Mouse (Mus musculus) embryonic facial prominence, embryonic 15.5 days (tissue): ENCODE measurements around the gene Atf7. TPM values are rescaled to one million over a fixed set of nuclear protein-coding genes. Genes with fewer than 3 reads are reported as not detected.
A peak's percentile ranks its signal among the peaks of the same experiment; 100 is the strongest.
"Not testable (repeated sequence)": the region's sequence is repeated elsewhere in the genome, so short reads cannot be mapped to it uniquely, and the experiment has no call there.

Experiments used
- ATAC-seq: fragments of 200-750 bp; cut with Nextera tagmentation; 2 replicates; pipeline ENCODE4 v1.8.0; 2017; ENCODE audit warnings: low read depth, moderate TSS enrichment; ENCODE audit not compliant: insufficient number of reproducible peaks, low FRiP score, low TSS enrichment
- H3K27ac ChIP-seq: fragments of 300-500 bp; sonication (generic); replicated peaks from 2 replicates; pipeline ENCODE4 v1.5.1; 2015; ENCODE audit warnings: mild to moderate bottlenecking, inconsistent platforms
- H3K27me3 ChIP-seq: fragments of 300-500 bp; sonication (generic); 2 replicates; pipeline ENCODE4 v1.6.1; 2015; ENCODE audit warnings: inconsistent platforms
- H3K36me3 ChIP-seq: fragments of 300-500 bp; sonication (generic); 2 replicates; pipeline ENCODE4 v1.6.1; 2015; ENCODE audit warnings: mild to moderate bottlenecking, inconsistent platforms
- H3K4me1 ChIP-seq: fragments of 300-500 bp; sonication (generic); 2 replicates; pipeline ENCODE4 v1.6.1; 2015; ENCODE audit warnings: inconsistent platforms
- H3K4me2 ChIP-seq: fragments of 300-500 bp; sonication (generic); replicated peaks from 2 replicates; pipeline ENCODE4 v1.6.1; 2015; ENCODE audit warnings: mild to moderate bottlenecking, inconsistent platforms
- H3K4me3 ChIP-seq: fragments of 300-500 bp; sonication (generic); replicated peaks from 2 replicates; pipeline ENCODE4 v1.5.1; 2015; ENCODE audit warnings: mild to moderate bottlenecking, inconsistent platforms
- H3K9ac ChIP-seq: fragments of 300-500 bp; sonication (generic); 2 replicates; pipeline ENCODE4 v1.6.1; 2015; ENCODE audit warnings: inconsistent platforms
- H3K9me3 ChIP-seq: fragments of 300-500 bp; sonication (generic); replicated peaks from 2 replicates; pipeline ENCODE4 v1.6.1; 2016; ENCODE audit warnings: inconsistent platforms
- WGBS: fragments of 180-500 bp; shearing (Covaris S2); methylation state at CpG from one replicate; pipeline ENCODE4 v1.1.7; 2015; 5-methylcytosine and 5-hydroxymethylcytosine counted together
- polyA plus RNA-seq: library from polyadenylated mRNA; unstranded; fragments of >200 nt; fragmentation: Nextera tagmentation; extraction: Ambion mirVana; gene quantifications from 2 replicates; pipeline ENCODE4 v1.2.1, GENCODE M21; 2015

Gene Atf7
- polyA plus RNA-seq, 1 experiment from 2014 or later = 53.7 TPM

- WGBS = 96% methylated on average over 1 of the region's 1 CpGs
These were observed 7.6 kb downstream of the Atf7 start for GRCm38 (mm10) chr15:102617654-102618053.

GRCm38 (mm10) chr15:102616174-102616573 is 9.1 kb downstream of the Atf7 start:
- Histone ChIP-seq H3K36me3 (no peaks in the 10 kb centered on the region; the same call in 1 of the 2 replicates), H3K9me3 (no peaks in the 10 kb centered on the region), H3K9ac (no peak overlapping the region), H3K4me2 (no peak overlapping the region), H3K27ac (no peak overlapping the region), H3K27me3 (no peaks in the 10 kb centered on the region), H3K4me1 (no peaks in the 10 kb centered on the region), H3K4me3 (no peak overlapping the region)
- no peak for ATAC-seq
- 90% methylated on average over 2 of the region's 2 CpGs for WGBS

More at GRCm38 (mm10) chr15:102617654-102618053, 7.6 kb downstream of the Atf7 start:
- Histone ChIP-seq H3K27me3 (no peaks in the 10 kb centered on the region), H3K27ac (no peak overlapping the region), H3K4me2 (no peak overlapping the region), H3K4me1 (0 out of 2 replicates have a peak, but pooled peaks cover 4% of the 10 kb centered on the region), H3K36me3 (no peaks in the 10 kb centered on the region), H3K4me3 (no peak overlapping the region), H3K9me3 (no peaks in the 10 kb centered on the region), H3K9ac (no peak overlapping the region)
- no peak for ATAC-seq

DNA sequence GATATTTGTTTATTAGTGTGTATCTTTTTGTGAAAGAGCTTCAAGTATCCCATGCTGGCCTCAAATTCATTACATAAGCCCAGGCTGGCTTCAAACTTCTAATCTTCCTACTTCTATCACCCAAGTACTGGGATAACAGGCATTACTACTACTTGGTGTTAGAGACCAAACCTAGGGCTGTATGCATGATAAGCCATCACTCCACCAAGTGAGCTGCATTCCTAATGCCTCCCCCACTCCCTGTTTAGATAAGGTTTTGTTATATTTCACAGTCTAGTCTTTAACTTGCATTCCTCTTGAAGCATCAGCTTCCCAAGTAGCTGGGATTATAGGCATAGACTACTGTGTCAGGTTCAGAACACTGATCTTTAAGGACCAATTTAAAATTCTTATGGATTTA is 11.0 kb downstream of the Atf7 start:
- no peak overlapping the region for H3K4me2 ChIP-seq
- H3K27ac ChIP-seq = no peak overlapping the region
- H3K4me1 ChIP-seq = no peaks in the 10 kb centered on the region
- no peaks in the 10 kb centered on the region; the same call in 1 of the 2 replicates for H3K36me3 ChIP-seq
- H3K9ac ChIP-seq = no peak overlapping the region
- H3K27me3 ChIP-seq = no peaks in the 10 kb centered on the region
- H3K4me3 ChIP-seq = no peak overlapping the region
- no peak for ATAC-seq
- no peaks in the 10 kb centered on the region for H3K9me3 ChIP-seq

DNA sequence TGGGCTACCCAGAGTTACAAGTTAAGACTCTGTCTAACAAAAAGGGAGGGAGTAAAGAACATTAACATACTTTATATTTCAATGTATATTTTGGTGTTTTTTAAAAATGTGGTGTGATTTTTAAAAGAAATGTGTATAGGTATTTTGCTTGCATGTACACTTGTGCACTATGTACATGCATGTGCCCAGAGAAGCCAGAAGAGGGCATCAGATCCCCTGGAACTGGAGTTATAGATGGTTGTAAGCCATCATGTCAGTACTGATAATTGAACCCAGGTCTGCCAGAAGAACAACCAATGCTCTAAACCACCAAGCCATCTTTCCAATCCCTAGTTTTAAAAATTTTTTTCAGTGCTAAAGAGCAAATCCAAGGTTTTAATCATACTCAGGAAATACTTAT is 12.3 kb downstream of the Atf7 start:
- no peak for ATAC-seq

DNA sequence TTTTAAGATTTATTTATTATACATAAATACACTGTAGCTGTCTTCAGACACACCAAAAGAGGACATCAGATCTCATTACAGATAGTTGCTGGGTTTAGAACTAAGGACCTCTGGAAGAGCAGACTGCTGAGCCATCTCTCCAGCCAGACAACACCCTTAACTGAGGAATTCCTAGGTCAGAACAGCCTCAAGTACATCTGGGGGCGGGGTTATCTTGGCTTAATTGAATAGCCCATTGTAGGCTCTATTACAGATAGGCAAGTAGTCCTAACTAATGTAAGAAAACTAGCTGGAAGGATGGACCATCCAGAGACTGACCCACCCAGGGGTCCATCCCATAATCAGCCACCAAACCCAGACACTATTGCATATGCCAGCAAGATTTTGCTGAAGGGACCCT is 16.7 kb downstream of the Atf7 start:
- H3K4me3 ChIP-seq, H3K36me3 ChIP-seq, H3K4me1 ChIP-seq, H3K27me3 ChIP-seq, H3K9ac ChIP-seq, H3K4me2 ChIP-seq, ATAC-seq, H3K27ac ChIP-seq, H3K9me3 ChIP-seq: not testable (repeated sequence)
- WGBS = 85% methylated on average over 1 of the region's 1 CpGs

More for the DNA sequence above, 12.3 kb downstream of the Atf7 start:
- Histone ChIP-seq H3K4me3 (no peak overlapping the region), H3K9ac (no peak overlapping the region), H3K27me3 (no peaks in the 10 kb centered on the region), H3K27ac (no peak overlapping the region), H3K9me3 (no peaks in the 10 kb centered on the region), H3K36me3 (no peaks in the 10 kb centered on the region; the same call in 1 of the 2 replicates), H3K4me1 (no peaks in the 10 kb centered on the region), H3K4me2 (no peak overlapping the region)

DNA sequence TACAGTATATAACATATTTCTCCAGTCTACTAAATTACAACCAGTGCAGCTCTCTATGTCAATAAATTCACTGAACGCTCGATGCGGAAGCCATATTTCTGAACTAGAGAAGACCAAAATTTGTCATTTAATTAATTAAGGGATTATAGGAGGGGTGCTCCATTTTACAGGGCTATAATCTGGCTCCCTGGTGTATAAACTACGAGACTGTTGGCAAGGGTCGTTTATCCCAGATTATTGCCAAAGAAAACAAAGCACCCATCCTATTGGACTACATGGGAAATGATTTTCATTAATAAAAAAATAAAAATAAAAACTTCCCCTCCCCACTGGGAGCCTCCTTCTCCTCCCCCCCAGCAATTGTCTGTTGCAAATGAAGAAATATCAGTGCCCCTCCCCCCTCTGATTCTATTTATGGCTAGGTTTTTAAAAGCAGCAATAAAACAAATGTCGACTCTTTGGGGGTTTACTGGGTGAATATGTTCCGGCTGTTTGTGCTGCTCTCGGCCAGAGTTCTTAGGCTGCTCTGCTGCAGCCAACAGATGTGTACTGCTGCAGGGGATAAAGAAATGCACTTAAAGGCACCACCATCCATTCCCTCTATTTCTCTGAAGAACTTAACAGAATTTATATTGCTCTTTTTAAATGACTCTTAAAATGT is 31.1 kb downstream of the Atf7 start:
- Histone ChIP-seq H3K36me3 (peaks cover 6% of the 10 kb centered on the region; the same call in 1 of the 2 replicates), H3K4me3 (0 out of 2 replicates have a peak overlapping the region, but pooled peaks have one; percentile 10), H3K4me2 (peak overlapping the region; percentile 13), H3K4me1 (peaks cover 22% of the 10 kb centered on the region), H3K9me3 (no peaks in the 10 kb centered on the region), H3K27ac (0 out of 2 replicates have a peak overlapping the region, but pooled peaks have one; percentile 31), H3K9ac (no peak overlapping the region), H3K27me3 (no peaks in the 10 kb centered on the region)
- ATAC-seq = no peak
- 36% methylated on average over 8 of the region's 8 CpGs for WGBS

DNA sequence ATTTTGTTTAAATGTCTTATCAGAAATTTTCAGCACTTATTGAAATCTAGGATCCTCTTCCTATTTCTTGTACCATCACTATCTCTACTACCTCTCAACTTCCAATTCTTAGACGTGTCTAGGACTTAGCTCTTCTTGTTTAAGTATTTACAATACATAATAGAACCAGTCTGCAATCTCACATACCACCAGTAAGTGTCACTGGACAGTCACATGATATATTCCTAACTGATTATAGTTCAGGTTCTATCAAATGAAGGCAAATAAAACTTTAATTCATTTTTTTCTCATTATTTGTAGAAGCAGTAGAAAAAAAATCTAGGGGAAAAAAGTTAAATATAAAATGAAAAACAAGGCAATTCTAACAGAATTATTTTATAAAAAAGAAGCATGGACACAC is 32.6 kb downstream of the Atf7 start:
- Histone ChIP-seq H3K4me2 (no peak overlapping the region), H3K4me3 (no peak overlapping the region), H3K27me3 (no peaks in the 10 kb centered on the region), H3K9me3 (no peaks in the 10 kb centered on the region), H3K4me1 (peaks cover 22% of the 10 kb centered on the region), H3K9ac (no peak overlapping the region), H3K36me3 (peaks cover 6% of the 10 kb centered on the region; the same call in 1 of the 2 replicates), H3K27ac (no peak overlapping the region)
- WGBS = 27% methylated on average over 1 of the region's 1 CpGs
- ATAC-seq = no peak

- no peak overlapping the region for H3K4me3 ChIP-seq
- no peak overlapping the region for H3K9ac ChIP-seq
- peaks cover 25% of the 10 kb centered on the region for H3K4me1 ChIP-seq
- H3K36me3 ChIP-seq = peaks cover 6% of the 10 kb centered on the region; the same call in 1 of the 2 replicates
- ATAC-seq = no peak
- H3K9me3 ChIP-seq = no peaks in the 10 kb centered on the region
- no peak overlapping the region for H3K4me2 ChIP-seq
- 86% methylated on average over 1 of the region's 1 CpGs for WGBS
- no peak overlapping the region for H3K27ac ChIP-seq
- H3K27me3 ChIP-seq = no peaks in the 10 kb centered on the region
These were observed 34.7 kb downstream of the Atf7 start for GRCm38 (mm10) chr15:102590567-102590966.

DNA sequence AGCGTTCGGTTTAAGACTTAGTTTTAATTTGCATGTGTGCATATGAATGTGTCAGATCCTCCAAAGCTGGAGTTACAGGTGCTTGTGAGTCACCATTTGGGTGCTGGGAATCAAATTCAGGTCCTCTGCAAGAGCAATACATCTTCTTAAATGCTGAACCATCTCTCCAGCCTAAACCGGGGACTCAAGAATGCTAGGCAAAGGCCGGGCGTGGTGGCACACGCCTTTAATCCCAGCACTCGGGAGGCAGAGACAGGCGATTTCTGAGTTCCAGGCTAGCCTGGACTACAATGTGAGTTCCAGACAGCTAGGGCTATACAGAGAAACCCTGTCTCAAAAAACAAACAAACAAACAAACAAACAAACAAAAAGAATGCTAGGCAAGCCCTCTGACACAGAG is 35.4 kb downstream of the Atf7 start:
- ATAC-seq = no peak
- no peak overlapping the region for H3K4me3 ChIP-seq
- H3K27me3 ChIP-seq = no peaks in the 10 kb centered on the region
- peaks cover 6% of the 10 kb centered on the region; the same call in 1 of the 2 replicates for H3K36me3 ChIP-seq
- H3K9me3 ChIP-seq = no peaks in the 10 kb centered on the region
- H3K27ac ChIP-seq = no peak overlapping the region
- WGBS = 93% methylated on average over 8 of the region's 8 CpGs
- H3K4me1 ChIP-seq = peaks cover 19% of the 10 kb centered on the region; the same call in 1 of the 2 replicates
- no peak overlapping the region for H3K9ac ChIP-seq
- H3K4me2 ChIP-seq = no peak overlapping the region

GRCm38 (mm10) chr15:102585501-102585900 is 39.8 kb downstream of the Atf7 start:
- no peaks in the 10 kb centered on the region for H3K9me3 ChIP-seq
- H3K4me2 ChIP-seq = no peak overlapping the region
- no peak overlapping the region for H3K4me3 ChIP-seq
- H3K27ac ChIP-seq = no peak overlapping the region
- H3K27me3 ChIP-seq = no peaks in the 10 kb centered on the region
- ATAC-seq = no peak
- peaks cover 4% of the 10 kb centered on the region; the same call in 1 of the 2 replicates for H3K36me3 ChIP-seq
- no peak overlapping the region for H3K9ac ChIP-seq
- WGBS = 71% methylated on average over 5 of the region's 5 CpGs
- 0 out of 2 replicates have a peak, but pooled peaks cover 4% of the 10 kb centered on the region for H3K4me1 ChIP-seq

DNA sequence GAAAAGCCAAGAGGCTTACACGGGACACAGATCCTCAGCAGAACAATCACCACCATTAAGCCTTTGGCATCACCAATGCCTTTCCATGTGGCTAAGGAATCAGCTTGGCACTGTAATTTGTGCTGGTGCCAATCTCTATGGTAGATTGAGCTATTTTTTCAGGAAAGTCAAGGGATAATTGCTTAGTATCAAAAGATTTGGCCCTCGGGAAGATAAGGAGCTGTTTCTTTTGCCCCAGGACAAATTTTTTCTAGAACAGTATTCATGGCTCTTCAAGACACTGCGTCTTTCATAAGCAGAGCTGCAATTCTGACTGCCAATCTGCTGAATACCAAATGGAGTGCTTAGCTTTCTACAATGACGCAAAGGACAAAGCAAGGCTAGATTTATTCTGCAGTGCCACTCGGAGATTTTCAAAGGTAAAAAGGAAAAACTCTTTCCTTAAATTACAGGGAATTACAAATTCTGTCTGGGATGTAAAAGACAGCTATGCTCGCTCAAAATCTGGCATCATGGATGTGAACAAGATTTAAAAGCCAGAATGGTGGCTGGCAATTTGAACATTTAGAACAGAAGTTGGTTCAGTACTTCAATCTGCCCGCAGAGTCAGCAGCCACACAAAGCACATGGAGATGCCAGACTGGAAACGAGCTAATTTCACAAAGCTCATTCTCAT is 41.4 kb downstream of the Atf7 start:
- no peak overlapping the region for H3K9ac ChIP-seq
- no peak overlapping the region for H3K4me2 ChIP-seq
- H3K27me3 ChIP-seq = no peaks in the 10 kb centered on the region
- no peak for ATAC-seq
- H3K4me1 ChIP-seq = 0 out of 2 replicates have a peak, but pooled peaks cover 4% of the 10 kb centered on the region
- 48% methylated on average over 8 of the region's 8 CpGs for WGBS
- H3K4me3 ChIP-seq = no peak overlapping the region
- no peaks in the 10 kb centered on the region for H3K9me3 ChIP-seq
- H3K36me3 ChIP-seq = no peaks in the 10 kb centered on the region
- H3K27ac ChIP-seq = no peak overlapping the region
